22 mouse cellular contexts compared by ENCODE assay signal in genomic region chr4:86201766-86202165, GRCm38 (mm10).
DNase-seq lines count a peak whose midpoint lies in the region; ATAC-seq lines count a peak whose summit lies in the region.
"Had no signal": no experiment of that assay in that cellular context is flagged by ENCODE, and none has a peak within 500 bp of the region (broad histone marks: within the 10 kb centered on the region; RNA-seq: fewer than 3 reads in every experiment).

No protein-coding gene starts in this region.

- H3K4me1 ChIP-seq in limb, embryonic 13.5 days = peaks cover 8% of the 10 kb centered on the region; the same call in 1 of the 2 replicates
- H3K4me1 ChIP-seq in limb, embryonic 10.5 days = no peaks in the 10 kb centered on the region
- no peaks in the 10 kb centered on the region for H3K4me1 ChIP-seq in neural tube, embryonic 15.5 days
- H3K4me1 ChIP-seq: forebrain, embryonic 13.5 days; heart, embryonic 10.5 days; hindbrain, embryonic 12.5 days; liver, embryonic 12.5 days; midbrain, embryonic 12.5 days had no signal

- no peak overlapping the region for H3K4me3 ChIP-seq in limb, embryonic 13.5 days
- H3K4me3 ChIP-seq in limb, embryonic 10.5 days = no peak overlapping the region
- H3K4me3 ChIP-seq in neural tube, embryonic 15.5 days (replicated peaks) = no peak overlapping the region
- H3K4me3 ChIP-seq: forebrain, embryonic 13.5 days; gastrocnemius, adult 2 months; heart, embryonic 10.5 days; hindbrain, embryonic 12.5 days; liver, embryonic 12.5 days; midbrain, embryonic 12.5 days had no signal

- H3K9me3 ChIP-seq in limb, embryonic 13.5 days = no peaks in the 10 kb centered on the region
- H3K9me3 ChIP-seq in limb, embryonic 10.5 days (replicated peaks) = no peaks in the 10 kb centered on the region
- no peaks in the 10 kb centered on the region for H3K9me3 ChIP-seq in neural tube, embryonic 15.5 days (replicated peaks)
- H3K9me3 ChIP-seq: forebrain, embryonic 13.5 days; heart, embryonic 10.5 days; hindbrain, embryonic 12.5 days; liver, embryonic 12.5 days; midbrain, embryonic 12.5 days had no signal

- no peaks in the 10 kb centered on the region for H3K27me3 ChIP-seq in limb, embryonic 13.5 days
- H3K27me3 ChIP-seq in limb, embryonic 10.5 days (ENCODE audit: low read depth, poor library complexity, severe bottlenecking) = no peaks in the 10 kb centered on the region
- H3K27me3 ChIP-seq in neural tube, embryonic 15.5 days (replicated peaks) = no peaks in the 10 kb centered on the region
- H3K27me3 ChIP-seq: forebrain, embryonic 13.5 days; hindbrain, embryonic 12.5 days; liver, embryonic 12.5 days; midbrain, embryonic 12.5 days had no signal

- H3K27ac ChIP-seq in limb, embryonic 13.5 days = no peak overlapping the region; the same call in 1 of the 2 replicates
- H3K27ac ChIP-seq in limb, embryonic 10.5 days = no peak overlapping the region
- H3K27ac ChIP-seq in neural tube, embryonic 15.5 days (replicated peaks) = no peak overlapping the region
- H3K27ac ChIP-seq: forebrain, embryonic 13.5 days; gastrocnemius, adult 2 months; heart, embryonic 10.5 days; hindbrain, embryonic 12.5 days; kidney, postnatal 0 days; liver, embryonic 12.5 days; midbrain, embryonic 12.5 days had no signal

- no peak overlapping the region for H3K4me2 ChIP-seq in limb, embryonic 13.5 days (replicated peaks)
- no peak overlapping the region for H3K4me2 ChIP-seq in neural tube, embryonic 15.5 days
- H3K4me2 ChIP-seq: forebrain, embryonic 13.5 days; hindbrain, embryonic 12.5 days; liver, embryonic 12.5 days; midbrain, embryonic 12.5 days had no signal

- 48% methylated on average over 7 of the region's 7 CpGs for WGBS in limb, embryonic 13.5 days
- WGBS in limb, embryonic 10.5 days = 68% methylated on average over 7 of the region's 7 CpGs
- WGBS in neural tube, embryonic 15.5 days = 86% methylated on average over 7 of the region's 7 CpGs

- peak; percentile 28; the same call in 1 of the 2 replicates for ATAC-seq in limb, embryonic 13.5 days (ENCODE audit: low FRiP score, low read depth)
- ATAC-seq in neural tube, embryonic 15.5 days (ENCODE audit: low FRiP score) = no peak
- ATAC-seq: forebrain, embryonic 13.5 days; inflammation-experienced regulatory T-cells, adult 6 months; liver, embryonic 12.5 days had no signal

- peaks cover 11% of the 10 kb centered on the region for H3K36me3 ChIP-seq in limb, embryonic 13.5 days
- no peaks in the 10 kb centered on the region for H3K36me3 ChIP-seq in limb, embryonic 10.5 days
- H3K36me3 ChIP-seq in neural tube, embryonic 15.5 days = no peaks in the 10 kb centered on the region; the same call in 1 of the 2 replicates
- H3K36me3 ChIP-seq: heart, embryonic 10.5 days; hindbrain, embryonic 12.5 days; liver, embryonic 12.5 days; midbrain, embryonic 12.5 days had no signal

- DNase-seq in limb, embryonic 10.5 days (ENCODE audit: low spot score) = no peak
- DNase-seq in cerebellum, adult 8-10 months = peak; percentile 12
- DNase-seq in cerebellum, postnatal 36 days = peak; percentile 65 to 68
- no peak for DNase-seq in adrenal gland, postnatal 4 days (ENCODE audit: low spot score in 2 of 2)
- DNase-seq in gastrocnemius, postnatal 10 days = no peak
- DNase-seq: adrenal gland, postnatal 25 days; gastrocnemius, adult 2 months; kidney, adult 18-20 months; left cerebral cortex, postnatal 4 days; lung, adult 18-20 months; lung, postnatal 10 days; right cerebral cortex, postnatal 14 days; spleen, adult 18-20 months had no signal

- no peak overlapping the region for H3K9ac ChIP-seq in limb, embryonic 13.5 days
- no peak overlapping the region for H3K9ac ChIP-seq in neural tube, embryonic 15.5 days (replicated peaks)
- H3K9ac ChIP-seq: forebrain, embryonic 13.5 days; hindbrain, embryonic 12.5 days; liver, embryonic 12.5 days; midbrain, embryonic 12.5 days had no signal

Comparison
In these comparisons a context has a peak if more than half of its experiments do, and no peak if none do; other contexts are left out.
1. DNase-seq: peak in cerebellum, adult 8-10 months (single experiment) and cerebellum, postnatal 36 days (2 of 2); none in limb, embryonic 10.5 days (single experiment), adrenal gland, postnatal 4 days (0 of 2) and gastrocnemius, postnatal 10 days (single experiment).